Mouse (Mus musculus): ENCODE data around the gene Lep. TPM values are rescaled to one million over a fixed set of nuclear protein-coding genes. Genes with fewer than 3 reads are reported as not detected.

Gene Lep
- polyA plus RNA-seq, 1 experiment = not detected

GRCm38 (mm10) chr6:29092904-29093303, 32.9 kb downstream of the Lep start:
- WGBS = 64% methylated on average over 11 of the region's 11 CpGs
- Histone ChIP-seq H3K4me1 (ENCODE audit: control insufficient read depth, insufficient read depth, insufficient read length, low read length) (no peaks in the 10 kb centered on the region), H3K27me3 (ENCODE audit: control insufficient read depth, insufficient read depth, low read length) (no peaks in the 10 kb centered on the region), H3K36me3 (ENCODE audit: control insufficient read depth, insufficient read depth, low read length) (no peaks in the 10 kb centered on the region), H3K27ac (ENCODE audit: insufficient read depth, low read depth, low read length) (no peak overlapping the region), H3K4me3 (ENCODE audit: low read depth, low read length) (no peak overlapping the region)
- TF ChIP-seq POLR2A (IDR thresholded peaks at IDR 0.05; ENCODE audit: low read depth, low read length) (no peak), CTCF (IDR thresholded peaks at IDR 0.05; ENCODE audit: extremely low read depth, insufficient read length, insufficient replicate concordance, low read depth, low read length) (no peak)

GRCm38 (mm10) chr6:29099536-29100170, 39.6 kb downstream of the Lep start:
- Histone ChIP-seq H3K36me3 (ENCODE audit: control insufficient read depth, insufficient read depth, low read length) (no peaks in the 10 kb centered on the region), H3K4me3 (ENCODE audit: low read depth, low read length) (no peak overlapping the region), H3K27me3 (ENCODE audit: control insufficient read depth, insufficient read depth, low read length) (no peaks in the 10 kb centered on the region), H3K4me1 (ENCODE audit: control insufficient read depth, insufficient read depth, insufficient read length, low read length) (no peaks in the 10 kb centered on the region), H3K27ac (ENCODE audit: insufficient read depth, low read depth, low read length) (no peak overlapping the region)
- no peak for TF ChIP-seq CTCF (IDR thresholded peaks at IDR 0.05; ENCODE audit: extremely low read depth, insufficient read length, insufficient replicate concordance, low read depth, low read length)
- no peak for TF ChIP-seq POLR2A (IDR thresholded peaks at IDR 0.05; ENCODE audit: low read depth, low read length)
- WGBS = 45% methylated on average over 14 of the region's 14 CpGs

GRCm38 (mm10) chr6:29100423-29100822, 40.4 kb downstream of the Lep start:
- Histone ChIP-seq H3K36me3 (ENCODE audit: control insufficient read depth, insufficient read depth, low read length) (no peaks in the 10 kb centered on the region), H3K4me1 (ENCODE audit: control insufficient read depth, insufficient read depth, insufficient read length, low read length) (no peaks in the 10 kb centered on the region), H3K27me3 (ENCODE audit: control insufficient read depth, insufficient read depth, low read length) (no peaks in the 10 kb centered on the region), H3K4me3 (ENCODE audit: low read depth, low read length) (no peak overlapping the region), H3K27ac (ENCODE audit: insufficient read depth, low read depth, low read length) (no peak overlapping the region)
- no peak for TF ChIP-seq POLR2A (IDR thresholded peaks at IDR 0.05; ENCODE audit: low read depth, low read length)
- no peak for TF ChIP-seq CTCF (IDR thresholded peaks at IDR 0.05; ENCODE audit: extremely low read depth, insufficient read length, insufficient replicate concordance, low read depth, low read length)
- WGBS = 48% methylated on average over 3 of the region's 3 CpGs

- H3K4me3 ChIP-seq (ENCODE audit: low read depth, low read length) = no peak overlapping the region
- no peaks in the 10 kb centered on the region for H3K36me3 ChIP-seq (ENCODE audit: control insufficient read depth, insufficient read depth, low read length)
- H3K27ac ChIP-seq (ENCODE audit: insufficient read depth, low read depth, low read length) = no peak overlapping the region
- 78% methylated on average over 9 of the region's 9 CpGs for WGBS
- no peaks in the 10 kb centered on the region for H3K4me1 ChIP-seq (ENCODE audit: control insufficient read depth, insufficient read depth, insufficient read length, low read length)
- TF ChIP-seq CTCF (IDR thresholded peaks at IDR 0.05; ENCODE audit: extremely low read depth, insufficient read length, insufficient replicate concordance, low read depth, low read length) = no peak
- TF ChIP-seq POLR2A (IDR thresholded peaks at IDR 0.05; ENCODE audit: low read depth, low read length) = no peak
- H3K27me3 ChIP-seq (ENCODE audit: control insufficient read depth, insufficient read depth, low read length) = no peaks in the 10 kb centered on the region
These were observed 41.3 kb downstream of the Lep start for GRCm38 (mm10) chr6:29101248-29101864.

- no peaks in the 10 kb centered on the region for H3K27me3 ChIP-seq (ENCODE audit: control insufficient read depth, insufficient read depth, low read length)
- WGBS = 44% methylated on average over 1 of the region's 1 CpGs
- TF ChIP-seq POLR2A (IDR thresholded peaks at IDR 0.05; ENCODE audit: low read depth, low read length) = no peak
- no peak overlapping the region for H3K27ac ChIP-seq (ENCODE audit: insufficient read depth, low read depth, low read length)
- no peak overlapping the region for H3K4me3 ChIP-seq (ENCODE audit: low read depth, low read length)
- no peaks in the 10 kb centered on the region for H3K36me3 ChIP-seq (ENCODE audit: control insufficient read depth, insufficient read depth, low read length)
- H3K4me1 ChIP-seq (ENCODE audit: control insufficient read depth, insufficient read depth, insufficient read length, low read length) = no peaks in the 10 kb centered on the region
These were observed 48.4 kb downstream of the Lep start for GRCm38 (mm10) chr6:29108376-29108775.

- WGBS = 94% methylated on average over 4 of the region's 4 CpGs
- Histone ChIP-seq H3K4me3 (ENCODE audit: low read depth, low read length) (no peak overlapping the region), H3K36me3 (ENCODE audit: control insufficient read depth, insufficient read depth, low read length) (no peaks in the 10 kb centered on the region), H3K4me1 (ENCODE audit: control insufficient read depth, insufficient read depth, insufficient read length, low read length) (no peaks in the 10 kb centered on the region), H3K27ac (ENCODE audit: insufficient read depth, low read depth, low read length) (no peak overlapping the region), H3K27me3 (ENCODE audit: control insufficient read depth, insufficient read depth, low read length) (no peaks in the 10 kb centered on the region)
- no peak for TF ChIP-seq CTCF (IDR thresholded peaks at IDR 0.05; ENCODE audit: extremely low read depth, insufficient read length, insufficient replicate concordance, low read depth, low read length)
- TF ChIP-seq POLR2A (IDR thresholded peaks at IDR 0.05; ENCODE audit: low read depth, low read length) = no peak
These were observed 51.5 kb downstream of the Lep start for GRCm38 (mm10) chr6:29111501-29111900.

- H3K27ac ChIP-seq (ENCODE audit: insufficient read depth, low read depth, low read length) = no peak overlapping the region
- no peaks in the 10 kb centered on the region for H3K27me3 ChIP-seq (ENCODE audit: control insufficient read depth, insufficient read depth, low read length)
- H3K4me1 ChIP-seq (ENCODE audit: control insufficient read depth, insufficient read depth, insufficient read length, low read length) = no peaks in the 10 kb centered on the region
- WGBS = 66% methylated on average over 7 of the region's 7 CpGs
- H3K4me3 ChIP-seq (ENCODE audit: low read depth, low read length) = no peak overlapping the region
- no peaks in the 10 kb centered on the region for H3K36me3 ChIP-seq (ENCODE audit: control insufficient read depth, insufficient read depth, low read length)
- TF ChIP-seq POLR2A (IDR thresholded peaks at IDR 0.05; ENCODE audit: low read depth, low read length) (no peak), CTCF (IDR thresholded peaks at IDR 0.05; ENCODE audit: extremely low read depth, insufficient read length, insufficient replicate concordance, low read depth, low read length) (no peak)
These were observed 55.7 kb downstream of the Lep start for GRCm38 (mm10) chr6:29115756-29116155.

Data from small intestine, adult 2 months (tissue).